Mouse (Mus musculus) heart, embryonic 12.5 days (tissue): Measurements from ENCODE around the gene Ifit1bl1. TPM values are rescaled to one million over a fixed set of nuclear protein-coding genes. Genes with fewer than 3 reads are reported as not detected.

Experiments
- ATAC-seq: fragments of 200-750 bp; cut with Nextera tagmentation; 2 replicates; pipeline ENCODE4 v1.8.0; 2017; ENCODE audit warnings: moderate TSS enrichment, moderate library complexity; ENCODE audit not compliant: insufficient number of reproducible peaks, low FRiP score
- H3K27ac ChIP-seq: fragments of 300-500 bp; sonication (generic); 2 replicates; pipeline ENCODE4 v1.5.1; 2016; ENCODE audit warnings: mild to moderate bottlenecking, moderate library complexity; ENCODE audit not compliant: poor library complexity, severe bottlenecking
- H3K27me3 ChIP-seq: fragments of 300-500 bp; sonication (generic); replicated peaks from 2 replicates; pipeline ENCODE4 v1.6.1; 2016; ENCODE audit warnings: mild to moderate bottlenecking, moderate library complexity
- H3K36me3 ChIP-seq: fragments of 300-500 bp; sonication (generic); 2 replicates; pipeline ENCODE4 v1.6.1; 2016; ENCODE audit warnings: mild to moderate bottlenecking, moderate library complexity
- H3K4me1 ChIP-seq: fragments of 300-500 bp; sonication (generic); replicated peaks from 2 replicates; pipeline ENCODE4 v1.6.1; 2016; ENCODE audit warnings: mild to moderate bottlenecking
- H3K4me2 ChIP-seq: fragments of 300-500 bp; sonication (generic); 2 replicates; pipeline ENCODE4 v1.6.1; 2016; ENCODE audit warnings: mild to moderate bottlenecking, moderate library complexity
- H3K4me3 ChIP-seq: fragments of 300-500 bp; sonication (generic); 2 replicates; pipeline ENCODE4 v1.5.1; 2016; ENCODE audit warnings: mild to moderate bottlenecking
- H3K9ac ChIP-seq: fragments of 300-500 bp; sonication (generic); 2 replicates; pipeline ENCODE4 v1.6.1; 2016; ENCODE audit warnings: mild to moderate bottlenecking, moderate library complexity
- H3K9me3 ChIP-seq: fragments of 300-500 bp; sonication (generic); replicated peaks from 2 replicates; pipeline ENCODE4 v1.6.1; 2016; ENCODE audit warnings: mild to moderate bottlenecking, moderate library complexity
- WGBS: fragments of 180-500 bp; shearing (Covaris S2); methylation state at CpG from one replicate; pipeline ENCODE4 v1.1.7; 2016; 5-methylcytosine and 5-hydroxymethylcytosine counted together
- polyA plus RNA-seq: library from polyadenylated mRNA; unstranded; fragments of >200 nt; fragmentation: Nextera tagmentation; extraction: Ambion mirVana; gene quantifications from 2 replicates; pipeline ENCODE4 v1.2.1, GENCODE M21; 2016

Ifit1bl1 gene
- polyA plus RNA-seq, 1 experiment from 2014 or later: 1.00 TPM

DNA sequence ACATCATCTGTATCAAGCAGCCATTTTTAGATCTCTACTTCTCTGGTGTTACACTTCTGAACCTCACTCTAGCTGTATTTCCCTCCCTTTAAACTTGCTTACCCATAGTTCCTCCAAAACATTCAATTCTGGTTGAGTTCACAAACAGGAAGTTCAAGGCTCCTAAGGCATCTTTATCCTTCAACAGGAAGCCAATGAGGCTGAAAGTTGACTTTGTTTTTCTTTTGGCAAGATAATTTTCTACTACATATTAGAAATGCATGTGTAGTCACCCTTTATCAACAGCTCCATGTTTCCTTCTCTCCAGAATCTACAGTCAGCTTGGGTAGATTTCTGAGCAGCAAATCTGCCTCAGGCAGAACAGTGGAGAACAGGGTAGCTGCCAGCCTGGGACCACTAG lies 39.2 kb downstream of the Ifit1bl1 start:
- H3K4me1 ChIP-seq: peaks cover 5% of the 10 kb centered on the region; the same call in 1 of the 2 replicates
- H3K27me3 ChIP-seq: no peaks in the 10 kb centered on the region
- no peak for ATAC-seq
- H3K27ac ChIP-seq: no peak overlapping the region
- H3K4me3 ChIP-seq: no peak overlapping the region
- no peaks in the 10 kb centered on the region for H3K9me3 ChIP-seq
- no peak overlapping the region for H3K9ac ChIP-seq
- no peak overlapping the region for H3K4me2 ChIP-seq
- no peaks in the 10 kb centered on the region for H3K36me3 ChIP-seq

DNA sequence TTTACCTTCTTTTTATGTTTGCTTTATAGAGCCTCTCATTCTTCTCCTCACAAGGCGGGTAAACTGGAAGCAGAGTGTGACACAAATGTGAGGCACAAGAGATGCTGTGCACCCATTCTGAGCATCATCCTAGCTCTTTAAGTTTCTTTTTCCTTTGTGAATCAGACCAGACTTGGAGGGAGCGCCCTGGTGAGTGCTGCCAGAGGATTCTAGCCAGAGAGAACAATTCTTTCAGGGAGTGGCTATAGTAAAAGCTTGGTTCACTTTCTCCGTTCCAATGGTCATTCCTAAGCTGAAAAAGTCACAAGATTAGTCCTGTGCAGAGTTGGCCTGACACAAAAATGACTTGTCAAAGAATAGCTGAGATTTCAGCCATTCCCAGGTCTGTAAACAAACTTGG lies 45.1 kb downstream of the Ifit1bl1 start:
- no peak for ATAC-seq
- Histone ChIP-seq H3K4me2 (no peak overlapping the region; the same call in 1 of the 2 replicates), H3K9me3 (no peaks in the 10 kb centered on the region), H3K4me3 (no peak overlapping the region), H3K9ac (no peak overlapping the region), H3K4me1 (peaks cover 30% of the 10 kb centered on the region), H3K36me3 (no peaks in the 10 kb centered on the region), H3K27me3 (no peaks in the 10 kb centered on the region), H3K27ac (peak overlapping the region; percentile 48)
- WGBS: 59% methylated on average over 3 of the region's 3 CpGs

DNA sequence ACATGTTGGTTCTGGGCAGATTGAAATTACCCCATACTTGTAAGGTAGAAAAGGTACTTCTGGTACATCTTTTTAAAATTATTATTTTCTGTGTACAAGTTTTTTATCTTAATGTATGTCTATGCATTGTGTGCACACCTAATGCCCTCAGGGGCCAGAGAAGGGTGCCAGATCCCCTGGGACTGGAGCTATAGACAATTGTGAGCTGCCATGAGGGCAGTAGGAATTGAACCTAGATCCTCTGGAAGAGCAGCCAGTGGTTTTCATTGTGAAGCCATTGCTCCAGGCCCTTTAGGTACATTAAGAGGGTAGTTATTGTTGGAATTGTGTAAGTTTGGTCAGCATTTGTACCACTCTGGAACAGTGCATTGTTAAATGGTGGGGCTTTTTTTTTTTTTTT lies 47.7 kb downstream of the Ifit1bl1 start:
- no peaks in the 10 kb centered on the region for H3K27me3 ChIP-seq
- H3K4me3 ChIP-seq: no peak overlapping the region
- no peak overlapping the region for H3K4me2 ChIP-seq
- peaks cover 26% of the 10 kb centered on the region for H3K4me1 ChIP-seq
- no peaks in the 10 kb centered on the region for H3K9me3 ChIP-seq
- H3K27ac ChIP-seq: no peak overlapping the region
- no peak overlapping the region for H3K9ac ChIP-seq
- no peaks in the 10 kb centered on the region for H3K36me3 ChIP-seq
- ATAC-seq: no peak

DNA sequence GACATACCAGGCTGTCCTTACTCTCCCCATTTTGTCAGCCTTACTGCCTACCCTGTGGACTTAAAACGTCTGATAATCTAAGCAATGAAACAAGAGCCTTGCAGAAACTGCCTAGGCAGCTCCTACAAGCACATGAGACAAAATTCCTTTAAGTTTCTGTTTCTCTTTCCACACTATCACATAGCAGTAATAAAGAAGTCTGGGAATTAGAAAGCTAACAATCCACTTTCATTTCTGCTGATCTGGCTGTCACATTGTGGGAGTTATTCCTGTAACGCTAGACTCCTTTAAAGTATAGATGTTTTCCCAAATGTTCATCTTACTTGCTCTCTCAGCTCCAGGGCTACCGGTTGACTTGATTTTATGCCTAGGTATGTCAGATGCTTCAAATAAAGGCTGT lies 48.2 kb downstream of the Ifit1bl1 start:
- 56% methylated on average over 3 of the region's 3 CpGs for WGBS
- H3K9ac ChIP-seq: no peak overlapping the region

DNA sequence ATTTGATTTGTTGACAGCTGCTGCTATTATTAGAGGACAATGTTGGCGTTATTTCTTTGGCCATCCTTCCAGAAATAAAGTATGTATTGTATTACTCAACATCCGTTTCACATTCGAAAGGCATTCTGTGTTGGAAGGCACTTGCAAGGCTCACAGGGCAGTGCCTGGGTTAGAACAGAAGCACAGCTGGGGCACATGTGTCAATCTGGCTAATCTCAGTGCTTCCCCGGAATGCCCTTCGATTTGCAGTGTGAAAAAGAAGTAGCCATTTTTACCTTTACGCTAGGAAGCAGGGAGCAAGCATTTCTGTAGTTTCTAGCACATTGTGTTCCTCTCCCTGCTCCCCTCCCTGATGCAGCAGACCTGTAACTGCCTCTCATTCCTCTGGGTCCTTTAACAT lies 48.7 kb downstream of the Ifit1bl1 start:
- Histone ChIP-seq H3K9ac (no peak overlapping the region), H3K36me3 (no peaks in the 10 kb centered on the region), H3K27me3 (no peaks in the 10 kb centered on the region), H3K9me3 (no peaks in the 10 kb centered on the region), H3K4me2 (peak overlapping the region; percentile 39), H3K4me3 (no peak overlapping the region; the same call in 1 of the 2 replicates), H3K4me1 (peaks cover 26% of the 10 kb centered on the region), H3K27ac (peak overlapping the region; percentile 67)
- 47% methylated on average over 6 of the region's 6 CpGs for WGBS
- ATAC-seq: no peak

More for the DNA sequence above, 48.2 kb downstream of the Ifit1bl1 start:
- H3K4me3 ChIP-seq: no peak overlapping the region
- H3K4me1 ChIP-seq: peaks cover 26% of the 10 kb centered on the region
- H3K4me2 ChIP-seq: peak overlapping the region; percentile 39
- no peaks in the 10 kb centered on the region for H3K27me3 ChIP-seq
- no peak for ATAC-seq
- peak overlapping the region; percentile 67 for H3K27ac ChIP-seq
- no peaks in the 10 kb centered on the region for H3K36me3 ChIP-seq
- no peaks in the 10 kb centered on the region for H3K9me3 ChIP-seq

DNA sequence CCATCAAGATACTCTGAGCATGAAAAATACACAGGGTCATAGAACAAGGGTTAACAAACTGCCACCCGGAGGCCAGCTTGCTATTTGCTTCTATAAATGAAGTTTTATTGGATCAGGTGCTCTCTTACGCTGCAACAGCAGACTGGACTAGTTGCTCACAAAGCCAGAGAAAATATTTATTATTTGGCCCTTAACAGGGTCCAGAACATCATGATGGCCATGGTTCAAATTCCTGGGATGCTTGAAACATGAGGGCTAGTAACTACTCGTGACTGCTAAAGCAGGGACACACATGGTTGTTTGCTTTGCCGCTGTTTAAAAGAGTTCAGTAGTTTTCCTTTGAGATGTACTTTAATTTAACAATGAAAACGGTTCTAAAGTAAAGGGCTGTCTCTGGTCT lies 49.8 kb downstream of the Ifit1bl1 start:
- Histone ChIP-seq H3K9me3 (no peaks in the 10 kb centered on the region), H3K27ac (peak overlapping the region; percentile 81), H3K4me1 (peaks cover 26% of the 10 kb centered on the region), H3K4me2 (peak overlapping the region; percentile 49), H3K27me3 (no peaks in the 10 kb centered on the region), H3K36me3 (no peaks in the 10 kb centered on the region), H3K4me3 (0 out of 2 replicates have a peak overlapping the region, but pooled peaks have one; percentile 6), H3K9ac (no peak overlapping the region)
- WGBS: 44% methylated on average over 5 of the region's 5 CpGs
- no peak for ATAC-seq

DNA sequence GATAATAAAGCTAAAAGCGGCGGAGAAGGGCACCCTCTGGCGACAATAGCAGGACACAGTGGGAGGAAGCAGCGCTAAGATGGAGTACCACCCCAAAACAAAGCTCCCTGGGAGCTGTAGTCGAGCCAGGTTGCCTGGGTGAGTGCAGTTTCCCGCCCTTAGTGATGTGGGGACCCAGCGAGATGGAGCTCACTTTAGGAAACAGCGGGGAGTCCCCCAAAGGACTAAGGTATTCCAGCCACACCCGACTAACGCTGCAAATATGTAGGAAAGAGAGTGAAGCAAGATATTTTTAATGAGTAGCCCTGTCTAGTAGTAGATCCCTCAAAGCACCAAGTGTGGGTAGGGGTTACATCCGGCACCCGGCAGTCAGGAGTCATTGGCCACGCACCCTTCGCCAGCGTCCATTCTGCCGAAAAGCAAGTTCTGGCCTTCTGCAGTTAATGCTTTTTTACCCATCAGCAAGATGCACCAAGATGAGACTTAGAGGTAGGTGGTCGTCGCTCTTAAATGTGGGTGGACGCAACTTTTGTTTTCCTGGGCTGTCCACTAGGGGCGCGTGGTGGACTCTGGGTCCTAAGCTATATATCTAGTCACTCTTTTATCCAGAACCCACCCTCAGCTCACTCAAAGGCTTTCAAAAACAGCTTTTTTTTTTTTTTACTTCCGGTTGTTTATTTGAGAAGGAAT lies 51.1 kb downstream of the Ifit1bl1 start, which contains the start of gene Ifit2:
Gene Ifit2 (plus strand): TSS at position 161 of the 690 bp plus-strand sequence.
- peak within 1 kb of the TSS; percentile 36; the same call in 1 of the 2 replicates for H3K9ac ChIP-seq
- WGBS: under 1% methylated on average over 22 of the region's 22 CpGs
- peak within 1 kb of the TSS; percentile 66 for H3K4me2 ChIP-seq

DNA sequence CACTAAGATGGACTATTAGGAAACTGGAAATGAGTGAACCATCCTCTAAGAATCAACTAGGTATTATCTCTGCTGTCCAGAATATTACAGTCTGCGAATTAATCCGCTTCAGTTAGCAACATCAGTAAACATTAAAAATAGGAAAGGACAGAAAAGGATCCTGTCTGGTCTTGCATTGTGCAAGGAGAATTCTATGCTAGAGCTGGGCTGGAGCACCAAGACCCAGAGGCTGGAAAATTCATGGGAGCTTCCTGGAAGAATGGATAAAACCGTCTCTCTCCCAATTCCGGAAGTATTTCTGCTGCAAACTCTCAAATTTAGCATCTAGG lies 51.6 kb downstream of the Ifit1bl1 start:
- Histone ChIP-seq H3K9me3 (no peaks in the 10 kb centered on the region), H3K27me3 (no peaks in the 10 kb centered on the region), H3K9ac (no peak overlapping the region), H3K36me3 (no peaks in the 10 kb centered on the region), H3K4me1 (peaks cover 20% of the 10 kb centered on the region), H3K4me2 (peak overlapping the region; percentile 66), H3K4me3 (peak overlapping the region; percentile 55), H3K27ac (no peak overlapping the region)
- 25% methylated on average over 4 of the region's 4 CpGs for WGBS
- no peak for ATAC-seq

More for the DNA sequence above, 51.1 kb downstream of the Ifit1bl1 start, which contains the start of gene Ifit2:
- no peaks in the 10 kb centered on the region for H3K36me3 ChIP-seq
- peak within 1 kb of the TSS; percentile 81 for H3K27ac ChIP-seq
- H3K4me3 ChIP-seq: peak within 1 kb of the TSS; percentile 55
- ATAC-seq: peak; percentile 86
- peaks cover 20% of the 10 kb centered on the region for H3K4me1 ChIP-seq
- no peaks in the 10 kb centered on the region for H3K27me3 ChIP-seq
- H3K9me3 ChIP-seq: no peaks in the 10 kb centered on the region

DNA sequence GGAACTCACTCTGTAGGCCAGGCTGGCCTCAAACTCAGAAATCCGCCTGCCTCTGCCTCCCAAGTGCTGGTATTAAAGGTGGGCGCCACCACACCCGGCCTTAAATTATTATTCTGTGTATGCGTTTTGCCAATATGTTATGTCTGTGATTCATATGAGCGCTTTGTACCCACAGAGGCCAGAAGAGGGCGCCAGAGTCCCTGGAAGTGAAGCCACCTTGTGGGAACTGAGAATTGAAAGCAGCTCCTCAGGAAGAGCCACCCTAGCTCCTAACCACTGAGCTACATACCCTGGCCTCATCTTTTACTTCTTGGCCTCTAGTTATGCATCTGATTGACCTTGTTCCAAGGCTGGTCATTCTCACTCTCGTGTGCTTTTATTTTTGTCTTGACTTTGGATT lies 53.8 kb downstream of the Ifit1bl1 start:
- H3K4me2 ChIP-seq: no peak overlapping the region
- no peaks in the 10 kb centered on the region for H3K27me3 ChIP-seq
- H3K4me1 ChIP-seq: peaks cover 11% of the 10 kb centered on the region
- H3K9me3 ChIP-seq: no peaks in the 10 kb centered on the region
- H3K27ac ChIP-seq: no peak overlapping the region
- H3K4me3 ChIP-seq: no peak overlapping the region
- no peaks in the 10 kb centered on the region for H3K36me3 ChIP-seq
- H3K9ac ChIP-seq: no peak overlapping the region
- 28% methylated on average over 7 of the region's 7 CpGs for WGBS
- no peak for ATAC-seq

DNA sequence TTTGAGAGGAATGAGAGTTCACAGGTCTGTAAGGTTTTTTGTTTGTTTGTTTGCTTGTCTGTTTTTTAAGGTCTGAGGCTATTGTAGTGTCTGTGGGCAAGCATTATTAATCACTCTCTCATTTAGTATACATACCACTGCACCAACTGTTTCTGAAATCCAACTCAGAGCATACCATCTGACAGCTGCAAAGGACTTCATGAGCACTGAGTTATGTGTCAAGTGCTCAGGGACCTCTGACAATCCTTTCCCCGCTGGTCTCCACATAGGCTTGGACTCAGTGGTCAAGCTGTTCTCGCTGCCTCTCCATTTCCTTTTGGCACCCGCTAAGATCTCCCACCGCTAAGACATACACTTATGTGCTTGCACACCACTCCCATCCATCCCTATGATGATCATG lies 55.5 kb downstream of the Ifit1bl1 start:
- Histone ChIP-seq H3K36me3 (no peaks in the 10 kb centered on the region), H3K4me1 (no peaks in the 10 kb centered on the region), H3K27me3 (no peaks in the 10 kb centered on the region), H3K9ac (no peak overlapping the region), H3K9me3 (no peaks in the 10 kb centered on the region), H3K4me3 (no peak overlapping the region), H3K4me2 (no peak overlapping the region), H3K27ac (no peak overlapping the region)
- no peak for ATAC-seq
- WGBS: 82% methylated on average over 4 of the region's 4 CpGs
